Mouse (Mus musculus): ENCODE measurements around the gene Mex3a. TPM values are rescaled to one million over a fixed set of nuclear protein-coding genes. Genes with fewer than 3 reads are reported as not detected.

The Mex3a gene
- polyA plus RNA-seq, 1 experiment from 2014 or later, result 37.7 TPM

- Histone ChIP-seq H3K4me1 (peaks cover 36% of the 10 kb centered on the region), H3K27me3 (no peaks in the 10 kb centered on the region), H3K4me2 (replicated peaks) (no peak overlapping the region), H3K27ac (no peak overlapping the region), H3K9me3 (no peaks in the 10 kb centered on the region), H3K36me3 (no peaks in the 10 kb centered on the region), H3K4me3 (no peak overlapping the region), H3K9ac (no peak overlapping the region)
- WGBS, result 86% methylated on average over 7 of the region's 7 CpGs
- ATAC-seq (ENCODE audit: insufficient number of reproducible peaks, insufficient read depth, low FRiP score, low TSS enrichment), result no peak
Measured at GRCm38 (mm10) chr3:88500087-88500486, 32.1 kb upstream of the Mex3a start.

- ATAC-seq (ENCODE audit: insufficient number of reproducible peaks, insufficient read depth, low FRiP score, low TSS enrichment), result no peak
- 56% methylated on average over 4 of the region's 4 CpGs for WGBS
- H3K27ac ChIP-seq, result no peak overlapping the region
- H3K4me1 ChIP-seq, result peaks cover 41% of the 10 kb centered on the region
- no peaks in the 10 kb centered on the region for H3K27me3 ChIP-seq
- no peak overlapping the region for H3K9ac ChIP-seq
- H3K4me3 ChIP-seq, result 0 out of 2 replicates have a peak overlapping the region, but pooled peaks have one; percentile 60
- H3K9me3 ChIP-seq, result no peaks in the 10 kb centered on the region
- H3K36me3 ChIP-seq, result no peaks in the 10 kb centered on the region
- H3K4me2 ChIP-seq (replicated peaks), result peak overlapping the region; percentile 98
Measured at GRCm38 (mm10) chr3:88500655-88501365, 31.4 kb upstream of the Mex3a start.

- H3K4me2 ChIP-seq (replicated peaks), result peak overlapping the region; percentile 98
- ATAC-seq (ENCODE audit: insufficient number of reproducible peaks, insufficient read depth, low FRiP score, low TSS enrichment), result no peak
- peak overlapping the region; percentile 55; the same call in 1 of the 2 replicates for H3K27ac ChIP-seq
- H3K4me1 ChIP-seq, result peaks cover 44% of the 10 kb centered on the region
- H3K27me3 ChIP-seq, result no peaks in the 10 kb centered on the region
- peak overlapping the region; percentile 60 for H3K4me3 ChIP-seq
- WGBS, result 48% methylated on average over 6 of the region's 6 CpGs
- no peaks in the 10 kb centered on the region for H3K36me3 ChIP-seq
- H3K9me3 ChIP-seq, result no peaks in the 10 kb centered on the region
- peak overlapping the region; percentile 83; the same call in 1 of the 2 replicates for H3K9ac ChIP-seq
Measured at GRCm38 (mm10) chr3:88501366-88502030, 30.7 kb upstream of the Mex3a start.

- peak overlapping the region; percentile 83 for H3K9ac ChIP-seq
- no peaks in the 10 kb centered on the region for H3K27me3 ChIP-seq
- H3K27ac ChIP-seq, result peak overlapping the region; percentile 55; the same call in 1 of the 2 replicates
- H3K36me3 ChIP-seq, result no peaks in the 10 kb centered on the region
- WGBS, result 14% methylated on average over 11 of the region's 11 CpGs
- ATAC-seq (ENCODE audit: insufficient number of reproducible peaks, insufficient read depth, low FRiP score, low TSS enrichment), result no peak
- H3K9me3 ChIP-seq, result no peaks in the 10 kb centered on the region
- H3K4me3 ChIP-seq, result peak overlapping the region; percentile 60
- peaks cover 44% of the 10 kb centered on the region for H3K4me1 ChIP-seq
- H3K4me2 ChIP-seq (replicated peaks), result peak overlapping the region; percentile 98
Measured at GRCm38 (mm10) chr3:88502031-88502571, 30.1 kb upstream of the Mex3a start.

GRCm38 (mm10) chr3:88502641-88503504 lies 29.3 kb upstream of the Mex3a start:
- H3K27ac ChIP-seq, result peak overlapping the region; percentile 89
- H3K4me2 ChIP-seq (replicated peaks), result peak overlapping the region; percentile 98
- H3K4me3 ChIP-seq, result peak overlapping the region; percentile 60
- H3K9me3 ChIP-seq, result no peaks in the 10 kb centered on the region
- WGBS, result under 1% methylated on average over 55 of the region's 55 CpGs
- H3K4me1 ChIP-seq, result peaks cover 44% of the 10 kb centered on the region
- no peaks in the 10 kb centered on the region for H3K27me3 ChIP-seq
- ATAC-seq (ENCODE audit: insufficient number of reproducible peaks, insufficient read depth, low FRiP score, low TSS enrichment), result peak; percentile 78
- peak overlapping the region; percentile 83 for H3K9ac ChIP-seq
- H3K36me3 ChIP-seq, result no peaks in the 10 kb centered on the region

GRCm38 (mm10) chr3:88503505-88503863 lies 28.7 kb upstream of the Mex3a start:
- no peak overlapping the region for H3K9ac ChIP-seq
- no peaks in the 10 kb centered on the region for H3K9me3 ChIP-seq
- ATAC-seq (ENCODE audit: insufficient number of reproducible peaks, insufficient read depth, low FRiP score, low TSS enrichment), result 0 out of 2 replicates have a peak, but pooled peaks have one; percentile 32
- 12% methylated on average over 4 of the region's 4 CpGs for WGBS
- peak overlapping the region; percentile 98 for H3K4me2 ChIP-seq (replicated peaks)
- H3K4me1 ChIP-seq, result peaks cover 44% of the 10 kb centered on the region
- H3K4me3 ChIP-seq, result peak overlapping the region; percentile 60; the same call in 1 of the 2 replicates
- no peaks in the 10 kb centered on the region for H3K27me3 ChIP-seq
- no peaks in the 10 kb centered on the region for H3K36me3 ChIP-seq
- H3K27ac ChIP-seq, result peak overlapping the region; percentile 89

GRCm38 (mm10) chr3:88503881-88504746 lies 28.1 kb upstream of the Mex3a start:
- no peak for ATAC-seq (ENCODE audit: insufficient number of reproducible peaks, insufficient read depth, low FRiP score, low TSS enrichment)
- no peaks in the 10 kb centered on the region for H3K36me3 ChIP-seq
- no peak overlapping the region for H3K9ac ChIP-seq
- WGBS, result 23% methylated on average over 8 of the region's 8 CpGs
- H3K4me3 ChIP-seq, result no peak overlapping the region
- no peaks in the 10 kb centered on the region for H3K9me3 ChIP-seq
- peaks cover 44% of the 10 kb centered on the region for H3K4me1 ChIP-seq
- no peaks in the 10 kb centered on the region for H3K27me3 ChIP-seq
- H3K4me2 ChIP-seq (replicated peaks), result peak overlapping the region; percentile 98; the same call in 1 of the 2 replicates
- H3K27ac ChIP-seq, result peak overlapping the region; percentile 89

- ATAC-seq (ENCODE audit: insufficient number of reproducible peaks, insufficient read depth, low FRiP score, low TSS enrichment), result no peak
- H3K27ac ChIP-seq, result peak overlapping the region; percentile 89
- WGBS, result 49% methylated on average over 6 of the region's 6 CpGs
- H3K36me3 ChIP-seq, result no peaks in the 10 kb centered on the region
- no peaks in the 10 kb centered on the region for H3K27me3 ChIP-seq
- peaks cover 50% of the 10 kb centered on the region for H3K4me1 ChIP-seq
- no peak overlapping the region for H3K9ac ChIP-seq
- H3K9me3 ChIP-seq, result no peaks in the 10 kb centered on the region
- H3K4me3 ChIP-seq, result no peak overlapping the region
- no peak overlapping the region for H3K4me2 ChIP-seq (replicated peaks)
Measured at GRCm38 (mm10) chr3:88505081-88505480, 27.1 kb upstream of the Mex3a start.

GRCm38 (mm10) chr3:88505765-88506164 lies 26.4 kb upstream of the Mex3a start:
- H3K36me3 ChIP-seq, result no peaks in the 10 kb centered on the region
- H3K4me1 ChIP-seq, result peaks cover 53% of the 10 kb centered on the region
- 17% methylated on average over 7 of the region's 7 CpGs for WGBS
- H3K9me3 ChIP-seq, result no peaks in the 10 kb centered on the region
- H3K4me2 ChIP-seq (replicated peaks), result no peak overlapping the region
- H3K9ac ChIP-seq, result no peak overlapping the region
- H3K27ac ChIP-seq, result peak overlapping the region; percentile 89
- no peaks in the 10 kb centered on the region for H3K27me3 ChIP-seq
- no peak overlapping the region for H3K4me3 ChIP-seq
- no peak for ATAC-seq (ENCODE audit: insufficient number of reproducible peaks, insufficient read depth, low FRiP score, low TSS enrichment)

- H3K4me1 ChIP-seq, result peaks cover 55% of the 10 kb centered on the region
- no peak for ATAC-seq (ENCODE audit: insufficient number of reproducible peaks, insufficient read depth, low FRiP score, low TSS enrichment)
- 65% methylated on average over 3 of the region's 3 CpGs for WGBS
Measured at GRCm38 (mm10) chr3:88509250-88509649, 22.9 kb upstream of the Mex3a start.

More at GRCm38 (mm10) chr3:88509250-88509649, 22.9 kb upstream of the Mex3a start:
- Histone ChIP-seq H3K9me3 (no peaks in the 10 kb centered on the region), H3K4me2 (replicated peaks) (peak overlapping the region; percentile 51), H3K36me3 (no peaks in the 10 kb centered on the region), H3K27me3 (no peaks in the 10 kb centered on the region), H3K4me3 (peak overlapping the region; percentile 33), H3K9ac (peak overlapping the region; percentile 41; the same call in 1 of the 2 replicates), H3K27ac (peak overlapping the region; percentile 93)
